Mouse (Mus musculus): ENCODE measurements around the gene Bnip3. TPM values are rescaled to one million over a fixed set of nuclear protein-coding genes. Genes with fewer than 3 reads are reported as not detected.
A peak's percentile ranks its signal among the peaks of the same experiment; 100 is the strongest.

Bnip3 gene
- total and polyA plus RNA-seq, 3 experiments, result 131 to 430 (median 332) TPM

- H3K27me3 ChIP-seq (ENCODE audit: insufficient read depth, low read length), result no peaks in the 10 kb centered on the region
- peaks cover 50% of the 10 kb centered on the region for H3K4me1 ChIP-seq (ENCODE audit: insufficient read depth, low read depth, low read length)
- ATAC-seq (ENCODE audit: extremely low read depth, insufficient number of reproducible peaks, low FRiP score, poor library complexity, severe bottlenecking), result no peak
- peaks cover 57% of the 10 kb centered on the region for H3K36me3 ChIP-seq (replicated peaks)
- H3K9me3 ChIP-seq (replicated peaks), result no peaks in the 10 kb centered on the region
- no peak for DNase-seq (ENCODE audit: low spot score)
- TF ChIP-seq TAL1 (conservative IDR thresholded peaks at IDR 0.05; ENCODE audit: low read depth, low read length) (no peak), CTCF (IDR thresholded peaks at IDR 0.05; ENCODE audit: low read depth, low read length) (no peak), GATA2 (IDR thresholded peaks at IDR 0.05; ENCODE audit: borderline replicate concordance, low read depth, low read length) (no peak), POLR2AphosphoS5 (IDR thresholded peaks at IDR 0.05; ENCODE audit: insufficient replicate concordance, low read depth, low read length) (no peak), GATA1 (IDR thresholded peaks at IDR 0.05; ENCODE audit: borderline replicate concordance, low read length) (no peak)
- peak overlapping the region; percentile 94 for H3K4me3 ChIP-seq (ENCODE audit: low read depth, low read length)
Observed at GRCm38 (mm10) chr7:138845111-138845510, 64.2 kb downstream of the Bnip3 start.

- no peak for TF ChIP-seq CTCF (IDR thresholded peaks at IDR 0.05; ENCODE audit: low read depth, low read length)
- TF ChIP-seq TAL1 (conservative IDR thresholded peaks at IDR 0.05; ENCODE audit: low read depth, low read length), result no peak
- no peak for TF ChIP-seq GATA1 (IDR thresholded peaks at IDR 0.05; ENCODE audit: borderline replicate concordance, low read length)
- TF ChIP-seq POLR2AphosphoS5 (IDR thresholded peaks at IDR 0.05; ENCODE audit: insufficient replicate concordance, low read depth, low read length), result no peak
- TF ChIP-seq GATA2 (IDR thresholded peaks at IDR 0.05; ENCODE audit: borderline replicate concordance, low read depth, low read length), result no peak
- DNase-seq (ENCODE audit: low spot score) (no peak), ATAC-seq (ENCODE audit: extremely low read depth, insufficient number of reproducible peaks, low FRiP score, poor library complexity, severe bottlenecking) (no peak)
- Histone ChIP-seq H3K36me3 (replicated peaks) (peaks cover 55% of the 10 kb centered on the region), H3K4me1 (ENCODE audit: insufficient read depth, low read depth, low read length) (peaks cover 43% of the 10 kb centered on the region), H3K4me3 (ENCODE audit: low read depth, low read length) (no peak overlapping the region), H3K9me3 (replicated peaks) (no peaks in the 10 kb centered on the region), H3K27me3 (ENCODE audit: insufficient read depth, low read length) (no peaks in the 10 kb centered on the region)
Observed at GRCm38 (mm10) chr7:138843421-138843820, 65.9 kb downstream of the Bnip3 start.

GRCm38 (mm10) chr7:138841436-138842151, 67.7 kb downstream of the Bnip3 start:
- Histone ChIP-seq H3K9me3 (replicated peaks) (no peaks in the 10 kb centered on the region), H3K36me3 (replicated peaks) (peaks cover 48% of the 10 kb centered on the region), H3K27me3 (ENCODE audit: insufficient read depth, low read length) (no peaks in the 10 kb centered on the region), H3K4me3 (ENCODE audit: low read depth, low read length) (no peak overlapping the region), H3K4me1 (ENCODE audit: insufficient read depth, low read depth, low read length) (peaks cover 28% of the 10 kb centered on the region)
- TF ChIP-seq CTCF (IDR thresholded peaks at IDR 0.05; ENCODE audit: low read depth, low read length) (no peak), TAL1 (conservative IDR thresholded peaks at IDR 0.05; ENCODE audit: low read depth, low read length) (no peak), POLR2AphosphoS5 (IDR thresholded peaks at IDR 0.05; ENCODE audit: insufficient replicate concordance, low read depth, low read length) (no peak), GATA2 (IDR thresholded peaks at IDR 0.05; ENCODE audit: borderline replicate concordance, low read depth, low read length) (no peak), GATA1 (IDR thresholded peaks at IDR 0.05; ENCODE audit: borderline replicate concordance, low read length) (no peak)
- DNase-seq (ENCODE audit: low spot score) (no peak), ATAC-seq (ENCODE audit: extremely low read depth, insufficient number of reproducible peaks, low FRiP score, poor library complexity, severe bottlenecking) (no peak)

Other genes with a start within 250 kb of the Bnip3 start
- 27.5 and 29.9 TPM in 2 replicates for gene Ppp2r2d, start 63.4 kb downstream of the Bnip3 start, total RNA-seq (2014; fragmentation: Nextera tagmentation)
- 35.1 and 38.4 TPM in 2 replicates for gene Ppp2r2d, start 63.4 kb downstream of the Bnip3 start, total RNA-seq (2017)
- 14.9 and 17.4 TPM in 2 replicates for gene Ppp2r2d, start 63.4 kb downstream of the Bnip3 start, polyA plus RNA-seq (2012)
- gene Mapk1ip1, start 63.2 kb downstream of the Bnip3 start, total RNA-seq (2014; fragmentation: Nextera tagmentation), result 26.6 and 28.1 TPM in 2 replicates
- gene Mapk1ip1, start 63.2 kb downstream of the Bnip3 start, total RNA-seq (2017), result 6.5 and 7.1 TPM in 2 replicates
- 3.9 and 6.3 TPM in 2 replicates for gene Mapk1ip1, start 63.2 kb downstream of the Bnip3 start, polyA plus RNA-seq (2012)
- gene Jakmip3, start 31.2 kb upstream of the Bnip3 start, total RNA-seq (2014; fragmentation: Nextera tagmentation), result not detected in 2 replicates
- gene Jakmip3, start 31.2 kb upstream of the Bnip3 start, total RNA-seq (2017), result 0.11 and 0.12 TPM in 2 replicates
- gene Jakmip3, start 31.2 kb upstream of the Bnip3 start, polyA plus RNA-seq (2012), result not detected in 2 replicates
- not detected in 2 replicates for gene Dpysl4, start 176.5 kb upstream of the Bnip3 start, total RNA-seq (2014; fragmentation: Nextera tagmentation)
- 0.05 TPM in 1 of 2 replicates, not detected in the other for gene Dpysl4, start 176.5 kb upstream of the Bnip3 start, total RNA-seq (2017)
- gene Dpysl4, start 176.5 kb upstream of the Bnip3 start, polyA plus RNA-seq (2012), result not detected in 2 replicates

Data from G1E (cell line).